Mouse (Mus musculus): ENCODE results near the gene Jmjd8. TPM values are rescaled to one million over a fixed set of nuclear protein-coding genes. Genes with fewer than 3 reads are reported as not detected.

Jmjd8 gene
- polyA plus RNA-seq, 1 experiment from 2014 or later: 36.7 TPM

DNA sequence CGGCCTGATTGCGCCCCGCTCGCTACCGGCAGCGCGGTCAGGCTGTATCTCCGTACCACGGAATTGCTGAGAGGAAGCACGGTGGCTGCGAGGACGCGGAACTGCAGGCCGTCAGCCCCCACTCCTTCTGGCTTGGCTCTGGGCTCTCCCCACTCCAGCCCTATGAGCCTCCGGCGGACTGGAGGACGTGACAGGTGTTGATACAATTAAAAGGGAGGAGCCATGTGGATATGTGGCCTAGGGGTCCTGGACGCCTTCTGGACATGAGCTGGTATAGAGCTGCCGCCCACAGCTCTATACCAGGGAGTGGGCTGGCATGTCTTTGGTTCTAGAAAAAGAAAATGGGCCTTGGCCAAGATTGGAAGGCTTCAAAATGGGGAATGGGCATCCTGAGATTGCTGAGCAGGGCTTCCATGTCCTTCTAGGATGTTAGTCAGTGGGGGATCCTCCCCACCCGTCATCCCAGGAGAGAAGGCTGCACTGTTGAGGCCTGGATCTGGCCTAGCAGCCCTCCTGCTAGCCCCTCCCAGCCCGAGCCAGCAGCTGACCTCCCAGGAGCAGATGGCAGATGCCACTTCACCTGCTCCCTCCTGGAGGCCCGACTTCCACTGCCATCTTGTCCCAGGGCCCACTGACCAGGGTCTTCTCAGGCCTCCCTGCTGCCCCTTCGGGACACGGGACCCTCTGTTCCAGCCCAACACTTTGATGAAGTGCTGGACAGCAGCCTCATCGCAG is 18.9 kb upstream of the Jmjd8 start:
- H3K4me2 ChIP-seq: peak overlapping the region; percentile 99
- peaks cover 20% of the 10 kb centered on the region for H3K4me1 ChIP-seq
- WGBS: 14% methylated on average over 24 of the region's 25 CpGs
- H3K9ac ChIP-seq: peak overlapping the region; percentile 72
- H3K27me3 ChIP-seq (replicated peaks): peaks cover 79% of the 10 kb centered on the region
- no peaks in the 10 kb centered on the region for H3K36me3 ChIP-seq
- H3K4me3 ChIP-seq: peak overlapping the region; percentile 72
- H3K27ac ChIP-seq (replicated peaks): no peak overlapping the region
- no peak for ATAC-seq (ENCODE audit: extremely low read depth, insufficient number of reproducible peaks, low FRiP score, low TSS enrichment)
- H3K9me3 ChIP-seq: no peaks in the 10 kb centered on the region

DNA sequence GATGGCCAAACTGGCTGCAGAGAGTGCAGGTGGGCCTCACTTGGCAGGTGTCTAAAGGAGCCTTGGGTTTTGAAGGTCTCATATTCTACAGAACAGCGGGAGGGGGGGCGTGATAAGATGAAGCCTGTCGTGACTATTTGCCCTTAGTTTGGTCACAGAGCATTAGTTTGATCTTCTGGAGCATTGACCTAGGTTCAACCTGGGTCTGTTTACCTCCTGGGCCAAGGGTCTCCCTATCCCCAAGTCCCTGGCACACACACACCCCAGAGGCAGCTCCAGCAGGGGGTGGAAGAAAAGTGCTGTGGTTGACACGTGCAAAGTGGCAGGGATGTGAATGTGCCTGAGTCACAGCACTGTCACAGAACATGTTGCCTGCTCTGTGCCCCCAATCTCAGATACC is 17.8 kb upstream of the Jmjd8 start:
- H3K27ac ChIP-seq (replicated peaks): no peak overlapping the region
- H3K4me2 ChIP-seq: no peak overlapping the region
- no peak overlapping the region for H3K4me3 ChIP-seq
- no peak overlapping the region for H3K9ac ChIP-seq
- H3K9me3 ChIP-seq: no peaks in the 10 kb centered on the region
- H3K27me3 ChIP-seq (replicated peaks): peaks cover 86% of the 10 kb centered on the region
- no peaks in the 10 kb centered on the region for H3K36me3 ChIP-seq
- 55% methylated on average over 4 of the region's 4 CpGs for WGBS
- peaks cover 20% of the 10 kb centered on the region for H3K4me1 ChIP-seq
- ATAC-seq (ENCODE audit: extremely low read depth, insufficient number of reproducible peaks, low FRiP score, low TSS enrichment): no peak

DNA sequence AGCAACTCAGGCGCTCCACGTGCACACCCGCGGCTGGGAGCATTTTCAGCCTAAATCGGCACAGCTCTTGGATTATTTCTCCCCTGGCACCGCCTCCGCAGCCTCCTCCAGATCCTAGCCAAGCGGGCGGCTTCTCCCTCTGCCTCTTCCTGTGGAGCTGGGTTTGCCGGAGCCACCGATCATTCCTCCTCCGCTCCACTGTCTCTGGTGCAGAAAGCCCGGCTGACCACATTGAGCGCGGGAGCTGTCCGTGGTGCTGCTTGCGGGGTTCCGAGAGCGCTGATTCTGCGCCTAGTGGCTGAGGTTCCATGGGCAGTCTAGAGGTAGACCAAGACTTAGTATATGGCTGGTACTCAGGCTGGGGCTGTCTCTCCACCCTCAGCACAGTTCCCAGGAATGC is 15.2 kb upstream of the Jmjd8 start:
- under 1% methylated on average over 20 of the region's 20 CpGs for WGBS
- H3K27ac ChIP-seq (replicated peaks): no peak overlapping the region
- no peaks in the 10 kb centered on the region for H3K36me3 ChIP-seq
- H3K4me3 ChIP-seq: no peak overlapping the region
- H3K9me3 ChIP-seq: no peaks in the 10 kb centered on the region
- no peak overlapping the region for H3K9ac ChIP-seq
- peaks cover 98% of the 10 kb centered on the region for H3K27me3 ChIP-seq (replicated peaks)
- peaks cover 18% of the 10 kb centered on the region for H3K4me1 ChIP-seq
- no peak overlapping the region for H3K4me2 ChIP-seq
- ATAC-seq (ENCODE audit: extremely low read depth, insufficient number of reproducible peaks, low FRiP score, low TSS enrichment): no peak

DNA sequence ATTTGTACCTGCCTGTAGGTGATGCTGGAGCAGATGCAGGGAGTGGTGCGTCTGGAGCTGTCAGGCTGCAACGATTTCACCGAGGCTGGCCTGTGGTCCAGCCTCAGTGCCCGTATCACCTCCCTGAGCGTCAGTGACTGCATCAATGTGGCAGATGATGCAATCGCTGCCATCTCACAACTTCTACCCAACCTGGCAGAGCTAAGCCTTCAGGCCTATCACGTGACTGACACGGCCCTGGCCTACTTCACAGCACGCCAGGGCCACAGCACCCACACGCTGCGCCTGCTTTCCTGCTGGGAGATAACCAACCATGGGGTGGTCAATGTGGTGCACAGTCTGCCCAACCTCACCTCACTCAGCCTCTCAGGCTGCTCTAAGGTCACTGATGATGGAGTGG is 11.0 kb upstream of the Jmjd8 start:
- Histone ChIP-seq H3K4me1 (peaks cover 5% of the 10 kb centered on the region), H3K9ac (no peak overlapping the region), H3K27ac (replicated peaks) (no peak overlapping the region), H3K4me2 (no peak overlapping the region), H3K9me3 (no peaks in the 10 kb centered on the region), H3K27me3 (replicated peaks) (peaks cover 98% of the 10 kb centered on the region), H3K4me3 (no peak overlapping the region), H3K36me3 (no peaks in the 10 kb centered on the region)
- 62% methylated on average over 11 of the region's 11 CpGs for WGBS
- ATAC-seq (ENCODE audit: extremely low read depth, insufficient number of reproducible peaks, low FRiP score, low TSS enrichment): no peak

DNA sequence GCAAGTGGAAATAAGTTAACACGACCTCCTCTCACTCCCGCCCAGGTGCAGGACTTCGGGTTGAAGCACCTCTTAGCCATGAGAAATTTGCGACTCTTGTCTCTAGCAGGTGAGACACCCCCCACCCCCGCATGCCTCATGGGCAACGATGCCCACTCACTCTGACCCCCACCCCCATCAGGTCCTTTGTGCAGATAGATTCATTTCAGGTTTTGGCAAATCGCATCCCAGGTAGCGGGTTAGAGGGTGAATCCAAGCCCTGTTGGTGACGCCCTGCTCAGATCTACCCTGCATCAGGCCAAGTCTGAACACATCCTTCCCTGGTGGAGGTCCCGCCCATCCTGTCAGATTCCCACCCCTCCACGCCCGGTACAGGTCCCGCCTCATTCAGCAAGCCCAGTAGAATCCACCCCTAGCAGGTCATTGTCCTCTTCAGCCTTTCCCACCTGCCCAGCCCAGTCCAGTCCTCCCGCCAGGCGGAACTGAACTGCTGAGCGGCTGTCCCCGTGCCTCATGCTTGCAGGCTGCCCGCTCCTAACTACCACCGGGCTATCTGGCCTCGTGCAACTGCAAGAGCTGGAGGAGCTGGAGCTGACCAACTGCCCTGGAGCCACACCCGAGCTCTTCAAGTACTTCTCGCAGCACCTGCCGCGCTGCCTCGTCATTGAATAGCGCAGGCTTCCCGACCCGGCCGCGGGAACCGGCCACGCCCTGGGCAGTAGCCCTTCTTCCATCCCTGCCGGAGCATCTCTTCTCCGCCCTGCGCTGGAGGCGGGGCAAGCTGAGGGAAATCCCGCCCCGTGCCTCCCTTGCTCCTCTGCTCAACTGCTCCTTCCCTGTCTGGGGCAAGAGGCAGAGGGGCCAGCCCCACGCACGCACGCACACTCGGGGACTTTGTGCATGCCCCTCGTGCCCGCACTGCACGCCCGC is 9.6 kb upstream of the Jmjd8 start:
- Histone ChIP-seq H3K27me3 (replicated peaks) (peaks cover 88% of the 10 kb centered on the region), H3K27ac (replicated peaks) (no peak overlapping the region), H3K4me2 (peak overlapping the region; percentile 28; the same call in 1 of the 2 replicates), H3K4me1 (peaks cover 7% of the 10 kb centered on the region), H3K4me3 (peak overlapping the region; percentile 20), H3K9ac (no peak overlapping the region; the same call in 1 of the 2 replicates), H3K9me3 (no peaks in the 10 kb centered on the region), H3K36me3 (no peaks in the 10 kb centered on the region)
- ATAC-seq (ENCODE audit: extremely low read depth, insufficient number of reproducible peaks, low FRiP score, low TSS enrichment): no peak
- 6% methylated on average over 46 of the region's 46 CpGs for WGBS

DNA sequence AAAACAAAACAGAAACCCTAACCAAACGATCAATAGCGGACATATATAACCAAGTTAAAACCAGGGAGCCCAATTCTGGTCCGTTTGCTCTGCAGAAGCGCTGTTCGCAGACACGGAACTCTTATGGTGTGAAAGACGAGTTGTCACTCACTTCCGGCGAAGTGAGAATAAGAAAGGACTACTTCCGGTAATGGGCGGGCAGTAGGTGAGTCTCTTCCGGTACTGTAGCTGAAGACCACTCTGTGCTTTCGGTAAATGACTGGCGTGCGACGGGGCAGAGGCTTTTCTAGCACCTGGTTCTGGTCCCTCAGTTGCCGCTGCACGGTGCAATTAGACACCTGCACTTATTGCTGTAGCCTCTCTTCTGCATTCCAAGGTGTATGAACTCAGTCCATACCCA is 5.2 kb upstream of the Jmjd8 start, which contains the start of gene Wdr24:
TSS of gene Wdr24 (plus strand) at position 176 of the 400 bp plus-strand sequence.
- H3K27ac ChIP-seq (replicated peaks): peak within 1 kb of the TSS; percentile 33; the same call in 1 of the 2 replicates
- H3K4me3 ChIP-seq: peak within 1 kb of the TSS; percentile 69
- H3K9ac ChIP-seq: peak within 1 kb of the TSS; percentile 85
- H3K4me2 ChIP-seq: peak within 1 kb of the TSS; percentile 95
- H3K27me3 ChIP-seq (replicated peaks): peaks cover 45% of the 10 kb centered on the region
- H3K9me3 ChIP-seq: no peaks in the 10 kb centered on the region
- WGBS: under 1% methylated on average over 18 of the region's 18 CpGs
- peaks cover 32% of the 10 kb centered on the region for H3K36me3 ChIP-seq
- no peak for ATAC-seq (ENCODE audit: extremely low read depth, insufficient number of reproducible peaks, low FRiP score, low TSS enrichment)
- peaks cover 25% of the 10 kb centered on the region for H3K4me1 ChIP-seq

DNA sequence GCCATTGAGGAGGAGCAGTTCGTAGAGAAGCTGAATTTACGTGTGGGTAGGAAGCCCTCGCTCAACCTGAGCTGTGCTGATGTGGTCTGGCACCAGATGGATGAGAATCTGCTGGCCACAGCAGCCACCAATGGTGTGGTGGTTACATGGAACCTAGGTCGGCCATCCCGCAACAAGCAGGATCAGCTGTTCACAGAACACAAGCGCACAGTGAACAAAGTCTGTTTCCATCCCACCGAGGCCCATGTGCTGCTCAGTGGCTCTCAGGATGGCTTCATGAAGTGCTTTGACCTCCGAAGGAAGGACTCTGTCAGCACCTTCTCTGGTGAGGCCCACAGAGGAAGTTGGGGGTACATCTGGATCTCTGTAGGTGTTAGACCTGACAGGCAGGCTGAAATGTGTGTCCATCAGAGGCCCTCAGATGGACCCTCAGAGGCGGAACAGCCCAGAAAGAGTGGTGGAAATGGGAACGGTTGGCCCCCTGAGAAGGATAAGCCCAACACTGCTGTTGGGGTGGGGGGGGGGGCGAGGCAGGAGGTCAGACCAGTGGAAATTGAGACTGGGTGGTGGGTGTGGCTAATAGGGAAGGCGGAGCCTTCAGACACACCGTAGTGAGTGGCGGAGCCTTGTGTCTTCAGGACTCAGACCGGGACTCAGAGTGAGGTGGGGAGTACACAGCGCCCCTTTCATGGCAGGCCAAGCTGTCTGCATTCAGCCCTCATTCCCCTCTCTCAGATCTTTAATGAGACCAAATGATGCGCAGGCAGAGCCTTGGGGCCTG is 4.1 kb upstream of the Jmjd8 start:
- Histone ChIP-seq H3K27me3 (replicated peaks) (peaks cover 34% of the 10 kb centered on the region), H3K36me3 (peaks cover 32% of the 10 kb centered on the region), H3K9me3 (no peaks in the 10 kb centered on the region), H3K27ac (replicated peaks) (no peak overlapping the region), H3K4me2 (peak overlapping the region; percentile 95), H3K4me3 (peak overlapping the region; percentile 69), H3K9ac (peak overlapping the region; percentile 85), H3K4me1 (peaks cover 33% of the 10 kb centered on the region)
- 66% methylated on average over 16 of the region's 17 CpGs for WGBS
- ATAC-seq (ENCODE audit: extremely low read depth, insufficient number of reproducible peaks, low FRiP score, low TSS enrichment): no peak

DNA sequence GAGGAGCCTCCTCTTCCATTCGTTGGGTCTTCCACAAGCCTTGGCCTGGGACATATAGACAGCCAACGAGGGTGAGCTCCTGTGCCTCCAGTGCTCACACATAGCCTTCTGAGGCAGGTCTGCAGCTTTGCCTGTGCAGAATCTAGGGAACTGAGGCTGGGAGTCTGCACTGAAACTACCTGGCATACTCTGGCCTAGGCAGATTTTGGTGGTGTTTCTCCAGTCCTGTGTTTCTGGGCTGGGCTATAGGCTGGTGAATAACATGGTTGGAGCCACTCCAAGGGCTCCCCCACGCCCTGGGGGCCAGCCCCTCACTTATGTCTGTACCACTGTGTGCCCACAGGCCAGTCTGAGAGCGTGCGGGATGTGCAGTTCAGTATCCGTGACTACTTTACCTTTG is 3.4 kb upstream of the Jmjd8 start:
- H3K4me3 ChIP-seq: no peak overlapping the region
- peaks cover 39% of the 10 kb centered on the region for H3K36me3 ChIP-seq
- H3K27ac ChIP-seq (replicated peaks): no peak overlapping the region
- no peak for ATAC-seq (ENCODE audit: extremely low read depth, insufficient number of reproducible peaks, low FRiP score, low TSS enrichment)
- H3K4me2 ChIP-seq: 0 out of 2 replicates have a peak overlapping the region, but pooled peaks have one; percentile 95
- H3K4me1 ChIP-seq: peaks cover 40% of the 10 kb centered on the region
- 84% methylated on average over 6 of the region's 6 CpGs for WGBS
- no peak overlapping the region for H3K9ac ChIP-seq
- H3K27me3 ChIP-seq (replicated peaks): peaks cover 26% of the 10 kb centered on the region
- no peaks in the 10 kb centered on the region for H3K9me3 ChIP-seq

DNA sequence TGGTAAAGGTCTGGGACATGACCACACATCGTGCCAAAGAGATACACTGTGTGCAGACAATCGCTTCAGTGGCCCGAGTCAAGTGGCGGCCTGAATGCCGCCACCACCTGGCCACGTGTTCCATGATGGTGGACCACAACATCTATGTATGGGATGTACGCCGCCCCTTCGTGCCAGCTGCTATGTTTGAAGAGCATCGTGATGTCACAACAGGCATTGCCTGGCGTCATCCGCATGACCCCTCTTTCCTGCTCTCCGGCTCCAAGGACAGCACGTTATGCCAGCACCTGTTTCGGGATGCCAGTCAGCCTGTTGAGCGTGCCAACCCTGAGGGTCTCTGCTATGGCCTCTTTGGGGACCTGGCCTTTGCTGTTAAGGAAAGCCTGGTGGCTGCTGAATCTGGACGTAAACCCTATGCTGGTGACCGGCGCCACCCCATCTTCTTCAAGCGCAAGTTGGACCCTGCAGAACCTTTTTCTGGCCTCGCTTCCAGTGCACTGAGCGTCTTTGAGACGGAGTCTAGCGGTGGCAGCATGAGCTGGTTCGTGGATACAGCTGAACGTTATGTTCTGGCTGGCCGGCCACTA is 2.6 kb upstream of the Jmjd8 start:
- WGBS: 93% methylated on average over 27 of the region's 27 CpGs

DNA sequence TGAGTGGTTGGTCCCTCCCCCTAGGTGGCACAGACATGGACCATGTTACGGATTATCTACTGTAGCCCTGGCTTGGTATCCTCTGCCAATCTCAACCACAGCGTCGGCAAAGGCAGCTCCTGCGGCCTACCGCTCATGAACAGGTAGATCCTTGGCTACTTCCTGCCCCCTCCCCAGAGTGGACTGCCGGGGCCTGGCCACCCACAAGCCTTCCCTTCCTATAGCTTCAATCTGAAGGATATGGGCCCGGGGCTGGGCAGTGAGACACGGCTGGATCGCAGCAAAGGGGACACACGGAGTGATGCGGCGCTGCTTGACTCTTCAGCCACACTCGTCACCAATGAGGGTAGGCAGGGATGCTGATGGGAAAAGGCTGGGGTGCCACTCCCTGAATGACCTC is 1.7 kb upstream of the Jmjd8 start:
- Histone ChIP-seq H3K4me3 (no peak overlapping the region), H3K9me3 (no peaks in the 10 kb centered on the region), H3K9ac (no peak overlapping the region), H3K27me3 (replicated peaks) (peaks cover 9% of the 10 kb centered on the region), H3K27ac (replicated peaks) (no peak overlapping the region), H3K4me1 (peaks cover 57% of the 10 kb centered on the region), H3K4me2 (no peak overlapping the region), H3K36me3 (peaks cover 55% of the 10 kb centered on the region)
- 90% methylated on average over 13 of the region's 13 CpGs for WGBS
- ATAC-seq (ENCODE audit: extremely low read depth, insufficient number of reproducible peaks, low FRiP score, low TSS enrichment): no peak

More for the DNA sequence above, 2.6 kb upstream of the Jmjd8 start:
- peaks cover 18% of the 10 kb centered on the region for H3K27me3 ChIP-seq (replicated peaks)
- no peak overlapping the region for H3K4me3 ChIP-seq
- peaks cover 48% of the 10 kb centered on the region for H3K4me1 ChIP-seq
- H3K36me3 ChIP-seq: peaks cover 47% of the 10 kb centered on the region
- no peak overlapping the region for H3K9ac ChIP-seq
- no peak overlapping the region for H3K4me2 ChIP-seq
- no peak for ATAC-seq (ENCODE audit: extremely low read depth, insufficient number of reproducible peaks, low FRiP score, low TSS enrichment)
- H3K9me3 ChIP-seq: no peaks in the 10 kb centered on the region
- H3K27ac ChIP-seq (replicated peaks): no peak overlapping the region
